Mouse (Mus musculus) liver, postnatal 0 days (tissue): ENCODE measurements around the gene Mog.

Source experiments
- CTCF ChIP-seq: sonication (generic); IDR thresholded peaks from 2 replicates; pipeline ENCODE4 v1.5.1; 2016; ENCODE audit warnings: antibody characterized with exemption, low read depth
- EP300 ChIP-seq: IDR thresholded peaks from 2 replicates; pipeline ENCODE4 v1.6.1; 2016; ENCODE audit warnings: antibody characterized with exemption, low read depth, mild to moderate bottlenecking

DNA sequence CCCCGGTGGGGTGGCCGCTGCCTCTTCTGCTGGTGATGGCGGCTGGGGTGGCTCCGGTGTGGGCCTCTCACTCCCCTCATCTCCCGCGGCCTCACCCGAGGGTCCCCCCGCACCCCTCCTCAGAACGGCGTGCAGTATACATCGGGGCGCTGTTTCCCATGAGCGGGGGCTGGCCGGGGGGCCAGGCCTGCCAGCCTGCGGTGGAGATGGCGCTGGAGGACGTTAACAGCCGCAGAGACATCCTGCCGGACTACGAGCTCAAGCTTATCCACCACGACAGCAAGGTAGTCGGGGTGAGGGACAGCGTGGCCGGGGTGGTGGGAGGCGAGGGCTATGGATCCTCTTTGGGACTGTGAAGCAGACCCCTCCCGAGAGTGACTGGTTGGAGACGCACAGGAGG, 27.7 kb upstream of the Mog start:
- TF ChIP-seq CTCF, result no peak
- TF ChIP-seq EP300, result no peak
